10 mouse cellular contexts compared by ENCODE assay signal in genomic region chr13:40736107-40736780, GRCm38 (mm10). TPM values are rescaled to one million over a fixed set of nuclear protein-coding genes. Genes with fewer than 3 reads are reported as not detected.
DNase-seq lines count a peak whose midpoint lies in the region; ATAC-seq lines count a peak whose summit lies in the region.
"Had no signal": no experiment of that assay in that cellular context is flagged by ENCODE, and none has a peak within 500 bp of the region (broad histone marks: within the 10 kb centered on the region; RNA-seq: fewer than 3 reads in every experiment).

No protein-coding gene starts in this region.

- no peak for ATAC-seq in heart, embryonic 14.5 days (ENCODE audit: insufficient number of reproducible peaks, insufficient read depth, low FRiP score, low read depth)
- no peak for ATAC-seq in midbrain, embryonic 12.5 days (ENCODE audit: low FRiP score, low read depth)
- no peak for ATAC-seq in midbrain, embryonic 13.5 days
- ATAC-seq in limb, embryonic 11.5 days (ENCODE audit: insufficient number of reproducible peaks, low FRiP score, low TSS enrichment, low read depth): no peak
- ATAC-seq in stomach, embryonic 16.5 days (ENCODE audit: insufficient read depth, low FRiP score): no peak

- 30% methylated on average over 19 of the region's 19 CpGs for WGBS in heart, embryonic 14.5 days
- WGBS in midbrain, embryonic 12.5 days: 3% methylated on average over 19 of the region's 19 CpGs
- 2% methylated on average over 19 of the region's 19 CpGs for WGBS in midbrain, embryonic 13.5 days
- 1% methylated on average over 19 of the region's 19 CpGs for WGBS in limb, embryonic 11.5 days
- 27% methylated on average over 19 of the region's 19 CpGs for WGBS in stomach, embryonic 16.5 days

- H3K9ac ChIP-seq in heart, embryonic 14.5 days (ENCODE audit: low read length): no peak overlapping the region; the same call in 1 of the 2 replicates
- H3K9ac ChIP-seq in midbrain, embryonic 12.5 days (replicated peaks): no peak overlapping the region
- no peak overlapping the region for H3K9ac ChIP-seq in midbrain, embryonic 13.5 days (replicated peaks)
- no peak overlapping the region for H3K9ac ChIP-seq in limb, embryonic 11.5 days (ENCODE audit: low read length)
- no peak overlapping the region for H3K9ac ChIP-seq in stomach, embryonic 16.5 days (ENCODE audit: low read length)

- peaks cover 98% of the 10 kb centered on the region for H3K27me3 ChIP-seq in heart, embryonic 14.5 days (ENCODE audit: control insufficient read depth, insufficient read depth, low read length)
- H3K27me3 ChIP-seq in midbrain, embryonic 12.5 days: peaks cover 100% of the 10 kb centered on the region
- peaks cover 100% of the 10 kb centered on the region for H3K27me3 ChIP-seq in midbrain, embryonic 13.5 days
- peaks cover 80% of the 10 kb centered on the region for H3K27me3 ChIP-seq in limb, embryonic 11.5 days (ENCODE audit: control insufficient read depth, insufficient read depth, low read length)
- H3K27me3 ChIP-seq in stomach, embryonic 16.5 days (ENCODE audit: control insufficient read depth, insufficient read depth, low read length): peaks cover 93% of the 10 kb centered on the region

- peaks cover 0 to 20% of the 10 kb centered on the region in 2 experiments; a peak in 3 of 4 replicates for H3K4me1 ChIP-seq in heart, embryonic 14.5 days (ENCODE audit: control insufficient read depth in 2 of 2, insufficient read depth in 2 of 2, low read length in 2 of 2)
- H3K4me1 ChIP-seq in midbrain, embryonic 12.5 days: peaks cover 14% of the 10 kb centered on the region
- H3K4me1 ChIP-seq in midbrain, embryonic 13.5 days (replicated peaks): peaks cover 29% of the 10 kb centered on the region
- H3K4me1 ChIP-seq in limb, embryonic 11.5 days (ENCODE audit: control insufficient read depth, insufficient read depth, low read length): peaks cover 17% of the 10 kb centered on the region
- peaks cover 18% of the 10 kb centered on the region for H3K4me1 ChIP-seq in stomach, embryonic 16.5 days (ENCODE audit: control insufficient read depth, insufficient read depth, low read length)

- no peaks in the 10 kb centered on the region for H3K9me3 ChIP-seq in heart, embryonic 14.5 days (ENCODE audit: control insufficient read depth, low read length)
- H3K9me3 ChIP-seq in midbrain, embryonic 12.5 days: no peaks in the 10 kb centered on the region
- no peaks in the 10 kb centered on the region for H3K9me3 ChIP-seq in midbrain, embryonic 13.5 days
- H3K9me3 ChIP-seq in limb, embryonic 11.5 days (ENCODE audit: control insufficient read depth, low read length): no peaks in the 10 kb centered on the region
- no peaks in the 10 kb centered on the region for H3K9me3 ChIP-seq in stomach, embryonic 16.5 days (replicated peaks; ENCODE audit: control insufficient read depth, low read length)

- no peak overlapping the region for H3K27ac ChIP-seq in heart, embryonic 14.5 days (replicated peaks in 1 of 2; ENCODE audit: control insufficient read depth in 1 of 2, insufficient read depth in 1 of 2, low read depth in 2 of 2, low read length in 2 of 2)
- no peak overlapping the region for H3K27ac ChIP-seq in midbrain, embryonic 12.5 days (replicated peaks)
- no peak overlapping the region for H3K27ac ChIP-seq in midbrain, embryonic 13.5 days
- no peak overlapping the region for H3K27ac ChIP-seq in limb, embryonic 11.5 days (replicated peaks; ENCODE audit: low read depth, low read length)
- no peak overlapping the region for H3K27ac ChIP-seq in stomach, embryonic 16.5 days (ENCODE audit: low read length)

- H3K4me3 ChIP-seq in heart, embryonic 14.5 days (ENCODE audit: control insufficient read depth in 1 of 2, insufficient read depth in 1 of 2, low read depth in 1 of 2, low read length in 2 of 2): peak overlapping the region in 1 of 2 experiments; percentile 19; a peak in 2 of 4 replicates
- H3K4me3 ChIP-seq in midbrain, embryonic 12.5 days: no peak overlapping the region
- no peak overlapping the region for H3K4me3 ChIP-seq in midbrain, embryonic 13.5 days (replicated peaks)
- H3K4me3 ChIP-seq in limb, embryonic 11.5 days (ENCODE audit: low read depth, low read length): peak overlapping the region; percentile 12; the same call in 1 of the 2 replicates
- H3K4me3 ChIP-seq in stomach, embryonic 16.5 days (replicated peaks; ENCODE audit: low read length): peak overlapping the region; percentile 21

- no peak for DNase-seq in heart, postnatal 4 days
- peak; percentile 58 for DNase-seq in limb, embryonic 11.5 days (ENCODE audit: low spot score)
- no peak for DNase-seq in thymus, postnatal 25 days
- DNase-seq in gastrocnemius, adult 8-10 months (ENCODE audit: low spot score in 2 of 2): no peak
- DNase-seq: adrenal gland, postnatal 10 days; thymus, postnatal 4 days had no signal

- peak overlapping the region; percentile 45 for H3K4me2 ChIP-seq in heart, embryonic 14.5 days (ENCODE audit: low read length)
- 0 out of 2 replicates have a peak overlapping the region, but pooled peaks have one; percentile 7 for H3K4me2 ChIP-seq in midbrain, embryonic 12.5 days (replicated peaks)
- no peak overlapping the region for H3K4me2 ChIP-seq in midbrain, embryonic 13.5 days (replicated peaks)
- peak overlapping the region; percentile 36 for H3K4me2 ChIP-seq in limb, embryonic 11.5 days (ENCODE audit: low read depth, severe bottlenecking)
- H3K4me2 ChIP-seq in stomach, embryonic 16.5 days (ENCODE audit: low read depth, low read length): no peak overlapping the region

- no peaks in the 10 kb centered on the region for H3K36me3 ChIP-seq in heart, embryonic 14.5 days (ENCODE audit: control insufficient read depth, insufficient read depth, low read length)
- no peaks in the 10 kb centered on the region for H3K36me3 ChIP-seq in midbrain, embryonic 12.5 days
- no peaks in the 10 kb centered on the region for H3K36me3 ChIP-seq in midbrain, embryonic 13.5 days
- no peaks in the 10 kb centered on the region for H3K36me3 ChIP-seq in limb, embryonic 11.5 days (ENCODE audit: control insufficient read depth, insufficient read depth, low read length)
- H3K36me3 ChIP-seq in stomach, embryonic 16.5 days (ENCODE audit: control insufficient read depth, insufficient read depth, low read length): no peaks in the 10 kb centered on the region

RNA-seq across cellular contexts. Expression of gene Tfap2a, which starts 1.9 kb away (rescaled TPM):
- 0.22 TPM in 1 of 2 replicates, not detected in the other for polyA plus RNA-seq in heart, embryonic 14.5 days (2014; fragmentation: Nextera tagmentation; extraction: Ambion mirVana)
- under 1 TPM in 1 of 2 experiments, not detected in 1; 0.27 TPM for total RNA-seq in heart, postnatal 4 days (2021)
- polyA plus RNA-seq in midbrain, embryonic 12.5 days (2016; fragmentation: Nextera tagmentation; extraction: Ambion mirVana): 5.9 and 6.3 TPM in 2 replicates
- polyA plus RNA-seq in midbrain, embryonic 13.5 days (2015; fragmentation: Nextera tagmentation; extraction: Ambion mirVana): 8.9 and 9.2 TPM in 2 replicates
- polyA plus RNA-seq in limb, embryonic 11.5 days (2014; fragmentation: Nextera tagmentation; extraction: Ambion mirVana): 7.2 and 7.3 TPM in 2 replicates
- 1.4 and 1.5 TPM in 2 replicates for polyA plus RNA-seq in stomach, embryonic 16.5 days (2015; fragmentation: Nextera tagmentation; extraction: Ambion mirVana)
- total RNA-seq in gastrocnemius, adult 8-10 months (2022): under 1 TPM in 1 of 4 experiments, not detected in 3; 0.17 TPM

Comparison
In these comparisons a context has a peak if more than half of its experiments do, and no peak if none do; other contexts are left out.
1. H3K4me2 ChIP-seq: peak in heart, embryonic 14.5 days (single experiment), midbrain, embryonic 12.5 days (single experiment) and limb, embryonic 11.5 days (single experiment); none in midbrain, embryonic 13.5 days (single experiment) and stomach, embryonic 16.5 days (single experiment).
2. H3K4me3 ChIP-seq: peak in limb, embryonic 11.5 days (single experiment) and stomach, embryonic 16.5 days (single experiment); none in midbrain, embryonic 12.5 days (single experiment) and midbrain, embryonic 13.5 days (single experiment).